Mouse (Mus musculus): ENCODE results near the gene Scd2.

DNA sequence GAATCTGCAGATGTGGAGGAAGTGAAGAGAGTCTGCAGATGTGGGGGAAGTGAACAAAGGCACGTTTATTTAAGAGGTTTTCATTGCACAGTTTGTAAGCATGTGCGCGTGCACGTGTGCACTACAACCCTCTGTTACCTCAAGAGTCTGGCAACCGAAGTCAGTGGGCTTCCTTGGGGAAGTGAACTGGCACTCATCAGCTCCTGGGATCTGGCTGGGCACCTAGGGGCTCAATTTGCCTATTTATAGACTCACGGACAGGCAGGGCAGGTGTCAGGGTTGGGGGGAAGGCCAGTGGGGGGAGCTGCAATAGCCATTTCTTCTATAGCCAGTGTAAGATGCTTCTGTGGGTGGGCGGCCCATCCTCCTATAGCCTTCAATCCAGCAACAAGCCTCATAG lies 58.3 kb downstream of the Scd2 start:
- TF ChIP-seq POLR2A (IDR thresholded peaks at IDR 0.05; ENCODE audit: control insufficient read depth, low read depth, low read length) = no peak
- TF ChIP-seq CTCF (IDR thresholded peaks at IDR 0.05; ENCODE audit: control insufficient read depth, insufficient read depth, insufficient replicate concordance, low read depth, low read length) = no peak

All from testis, adult 2 months (tissue).